Mouse (Mus musculus) thymus, postnatal 0 days (tissue): ENCODE data around the gene Spry1. TPM values are rescaled to one million over a fixed set of nuclear protein-coding genes. Genes with fewer than 3 reads are reported as not detected.

Source experiments
- DNase-seq: peaks from one replicate; pipeline ENCODE4 v3.0.0-alpha.2; 2015; ENCODE audit warnings: low spot score
- polyA plus RNA-seq: library from polyadenylated mRNA; unstranded; fragments of >200 nt; fragmentation: Nextera tagmentation; extraction: Ambion mirVana; gene quantifications from 2 replicates; pipeline ENCODE4 v1.2.1, GENCODE M21; 2015

The Spry1 gene
- polyA plus RNA-seq, 1 experiment from 2014 or later = 4.5 TPM

DNA sequence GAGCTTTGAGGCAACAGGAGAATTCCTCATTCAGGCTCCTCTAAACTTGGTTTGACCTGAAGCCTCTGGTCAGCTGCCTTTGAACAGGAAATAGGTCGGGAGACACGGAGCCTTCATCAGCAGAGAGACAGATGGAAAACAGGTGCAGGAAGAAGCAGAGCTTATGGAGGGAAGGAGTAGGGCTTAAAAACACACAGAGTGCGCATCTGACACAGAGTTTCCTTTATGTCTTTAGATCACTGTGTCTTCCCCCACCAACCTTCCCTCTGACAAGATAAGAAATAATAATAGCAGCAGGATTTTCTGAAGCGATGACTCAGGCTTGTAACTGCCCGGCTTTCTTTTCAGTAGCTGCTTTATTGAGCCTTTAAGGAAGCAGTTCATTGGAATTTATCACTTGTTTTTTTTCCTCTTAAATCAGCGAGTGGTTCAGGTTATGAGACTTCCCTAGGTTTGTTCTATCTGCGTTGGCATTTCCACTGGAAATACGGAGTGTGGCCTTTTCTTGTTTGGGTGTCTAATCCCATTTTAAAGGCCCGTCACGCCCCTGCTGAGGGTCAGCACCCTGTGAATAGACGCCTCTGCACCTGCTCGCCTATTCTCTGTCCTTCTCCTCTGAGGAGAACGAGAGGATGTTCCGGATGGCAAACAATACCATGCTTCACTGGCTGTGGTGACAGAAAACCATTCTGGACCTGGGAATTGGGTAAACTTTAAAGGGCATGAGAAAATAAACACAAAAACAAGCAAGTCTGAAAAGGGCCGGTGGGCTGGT, 32.7 kb downstream of the Spry1 start:
- DNase-seq = no peak

DNA sequence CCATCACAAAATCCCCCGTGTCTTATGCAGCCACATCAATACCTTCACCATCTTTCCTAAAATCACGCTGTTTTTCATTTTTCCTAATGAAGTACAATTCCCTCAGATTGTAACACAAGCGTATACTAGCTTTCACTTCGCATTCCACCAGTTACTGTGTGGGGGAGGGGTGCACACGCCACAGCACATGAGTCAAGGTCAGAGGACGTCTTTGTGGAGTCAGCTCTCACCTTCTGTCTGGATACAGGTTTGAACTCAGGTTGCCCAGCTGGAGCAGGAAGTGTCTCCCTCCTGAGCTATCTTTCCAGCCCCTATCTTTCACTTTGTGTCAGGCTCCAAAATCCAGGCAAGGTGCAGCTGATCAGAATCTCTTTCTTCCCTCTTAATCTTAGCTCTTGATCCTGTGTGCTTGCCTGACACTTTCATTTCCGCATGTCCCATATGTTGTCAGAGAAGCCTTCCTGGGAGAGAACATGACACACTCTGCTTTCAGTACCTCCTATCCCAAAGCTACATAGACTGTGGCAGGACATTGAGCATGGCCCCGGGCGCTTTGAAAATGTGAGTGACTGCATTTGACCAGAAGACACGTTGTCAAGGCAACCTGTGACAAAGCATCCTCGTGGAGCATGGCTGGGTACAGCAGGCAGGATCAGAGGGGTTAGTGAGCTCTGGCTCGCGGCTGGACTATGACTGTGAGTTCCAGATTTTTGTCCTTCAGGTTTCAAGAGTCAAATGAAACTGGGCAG, 33.9 kb downstream of the Spry1 start:
- no peak for DNase-seq

DNA sequence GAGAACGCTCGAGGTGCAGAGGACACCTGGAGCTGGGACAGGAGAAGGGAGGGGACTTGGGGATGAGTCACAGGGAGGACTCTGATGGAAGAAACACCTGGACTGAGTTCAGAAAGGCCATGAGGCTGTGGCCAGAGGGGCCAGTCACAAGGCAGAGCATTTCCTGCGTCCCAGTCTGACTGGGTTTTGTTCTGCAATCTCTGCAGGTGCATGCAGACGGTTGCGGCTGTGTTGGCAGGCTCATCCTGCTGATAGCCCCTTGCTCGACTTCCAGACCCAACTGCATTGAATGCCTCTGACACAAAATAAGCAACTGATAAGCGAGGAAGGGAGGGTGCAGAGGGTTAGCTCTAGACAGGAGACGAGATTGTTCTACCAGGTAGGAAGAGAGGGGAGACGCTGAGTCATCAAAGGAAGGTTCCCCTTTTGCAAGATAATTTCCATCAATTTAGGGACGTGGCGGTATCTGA, 35.3 kb downstream of the Spry1 start:
- peak; percentile 50 for DNase-seq

DNA sequence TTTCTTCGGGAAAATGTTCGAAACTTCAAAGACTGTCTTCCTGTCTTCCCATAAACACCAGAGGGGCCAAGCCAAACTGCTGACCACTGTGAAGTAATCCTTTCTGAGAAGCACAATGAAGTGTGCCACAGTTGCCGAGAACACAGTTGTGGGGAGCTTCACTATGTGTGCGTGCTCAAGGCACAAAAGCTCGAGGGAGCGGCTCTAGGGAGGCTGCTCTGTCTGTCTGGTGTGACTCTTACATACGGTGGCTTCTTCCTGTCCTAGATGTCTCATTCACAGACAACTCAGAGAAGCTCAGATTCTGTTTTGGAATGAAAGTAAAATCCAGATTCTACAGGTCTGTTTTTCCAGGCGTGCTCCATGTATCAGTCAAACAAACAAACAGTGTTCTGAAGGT, 36.5 kb downstream of the Spry1 start:
- no peak for DNase-seq

DNA sequence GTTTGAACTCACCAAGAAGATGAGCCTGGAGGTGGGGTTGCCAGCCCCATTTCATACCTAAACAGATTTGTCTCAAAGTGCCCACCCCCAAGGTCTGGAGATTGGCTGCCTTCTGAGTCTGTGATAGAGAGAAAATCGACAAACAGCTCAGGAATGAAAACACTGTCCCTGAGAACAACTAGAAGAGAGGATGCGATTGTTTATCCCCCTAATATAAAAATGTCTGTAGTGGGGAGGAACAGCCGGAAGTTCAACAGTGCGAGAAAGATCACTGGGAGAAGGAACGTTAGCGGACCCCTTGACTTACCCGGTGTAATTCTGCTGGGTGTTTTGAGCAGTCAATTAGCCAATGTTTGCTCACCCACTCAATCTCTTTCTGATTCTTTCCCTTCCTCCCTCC, 46.5 kb downstream of the Spry1 start:
- no peak for DNase-seq

DNA sequence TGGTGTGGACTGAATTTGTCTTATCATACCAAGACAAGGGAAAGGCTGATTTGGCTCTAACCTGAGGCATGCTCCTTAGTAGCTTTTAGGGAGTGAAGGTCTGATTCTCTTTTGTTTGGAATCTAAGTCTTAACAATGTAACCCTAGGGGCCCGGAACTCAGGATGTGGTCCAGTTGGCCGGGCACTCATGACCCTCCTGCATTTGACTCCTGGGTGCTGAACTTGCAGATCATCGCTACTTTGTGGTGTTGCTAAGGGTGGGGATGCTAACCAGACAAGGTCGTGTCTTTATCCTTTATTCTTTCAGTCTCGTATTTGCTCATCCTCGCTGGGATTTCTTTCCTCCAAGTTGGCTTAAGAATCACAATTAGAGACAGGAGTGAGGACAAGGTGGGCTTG, 47.0 kb downstream of the Spry1 start:
- DNase-seq = no peak

DNA sequence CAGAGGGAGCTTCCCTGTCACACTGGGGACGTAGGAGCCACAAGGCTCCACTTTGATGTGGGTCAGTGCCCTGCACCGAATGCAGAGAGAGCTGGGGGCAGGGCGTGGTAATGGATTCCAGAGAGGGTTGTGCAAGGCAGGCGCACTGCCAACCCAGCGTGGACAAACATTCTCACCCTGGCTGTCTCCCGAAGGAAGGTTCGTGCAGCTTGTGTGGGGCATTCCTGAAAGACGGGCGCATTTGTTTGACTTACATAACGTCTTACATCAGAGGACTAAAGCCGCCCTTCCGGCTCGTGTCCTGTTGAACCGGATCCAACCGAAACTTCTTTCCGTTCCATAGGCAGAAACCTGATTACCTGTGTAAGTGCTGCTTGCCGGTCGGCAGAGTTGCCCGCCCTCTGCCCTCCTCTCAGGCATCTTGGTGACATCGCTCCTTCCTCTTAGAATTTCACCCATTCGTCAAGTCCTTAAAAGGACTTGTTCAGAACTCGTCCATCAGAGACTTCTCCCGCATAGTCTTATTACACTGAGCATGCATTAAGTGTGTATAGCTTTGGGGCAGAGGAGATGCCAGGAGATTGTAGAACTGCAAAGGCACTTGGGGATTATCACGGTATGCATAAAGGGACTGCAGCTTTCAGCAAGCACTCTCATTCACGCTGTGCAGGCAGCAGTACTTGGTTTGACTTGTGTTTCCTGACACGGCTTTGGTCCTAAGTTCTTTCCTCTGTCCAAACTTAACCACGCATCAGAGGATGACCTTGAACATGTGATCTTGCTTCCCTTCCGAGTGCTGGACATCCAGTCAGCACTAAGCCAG, 47.6 kb downstream of the Spry1 start:
- peak; percentile 40 for DNase-seq

DNA sequence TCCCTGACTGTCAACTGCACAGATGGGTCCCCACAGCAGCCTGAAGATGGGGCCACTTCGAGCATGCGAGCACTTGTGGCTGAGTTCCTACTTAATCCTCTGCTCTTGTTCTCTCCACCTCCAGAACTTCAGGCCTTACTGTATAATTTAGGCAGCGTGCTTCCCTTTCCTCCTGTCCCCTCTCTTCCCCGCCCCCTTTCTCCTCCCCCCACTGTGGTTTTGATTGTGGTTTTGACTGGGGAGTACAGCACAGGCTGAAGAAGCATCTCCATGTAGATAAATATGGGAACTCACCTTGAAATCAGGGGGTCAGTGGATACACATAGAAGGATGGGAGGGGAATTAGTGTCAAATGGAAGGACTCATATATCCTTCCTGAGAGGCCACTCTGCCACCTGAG, 53.2 kb downstream of the Spry1 start:
- no peak for DNase-seq

DNA sequence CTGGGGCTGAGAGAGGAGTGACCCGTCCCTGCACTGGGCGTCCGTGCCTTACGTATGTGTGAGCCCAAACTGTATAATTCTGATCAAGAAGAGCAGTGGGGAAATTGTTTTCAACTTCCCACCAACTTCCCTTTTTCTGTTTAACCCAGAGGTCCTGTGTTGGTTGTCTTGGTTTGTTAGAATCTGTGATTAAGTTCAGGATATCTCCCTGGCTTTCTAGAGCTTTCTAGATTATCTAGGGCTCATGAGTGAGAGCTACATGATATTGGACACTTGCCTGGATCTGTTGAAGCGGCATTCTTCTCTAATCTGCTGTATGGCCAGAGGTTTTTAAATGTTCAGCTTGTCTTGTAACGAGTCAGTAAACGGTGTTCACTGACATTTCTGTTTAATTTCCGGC, 53.8 kb downstream of the Spry1 start:
- no peak for DNase-seq

Other genes with a start within 250 kb of the Spry1 start
- gene Spata5, start 220.1 kb upstream of the Spry1 start, polyA plus RNA-seq = 26.8 and 33.9 TPM in 2 replicates
- gene Nudt6, start 219.7 kb upstream of the Spry1 start, polyA plus RNA-seq = 14.4 and 15.4 TPM in 2 replicates
- gene Gm5148, start 84.5 kb downstream of the Spry1 start, polyA plus RNA-seq = 6.0 and 6.1 TPM in 2 replicates